Mouse (Mus musculus): ENCODE measurements at regions not wholly inside any gene's neighbourhood (a gene's known extent, or its start where the extent isn't known, plus 50 kb on each side); places are given as distances from the start of the nearest gene placed in this dataset.

DNA sequence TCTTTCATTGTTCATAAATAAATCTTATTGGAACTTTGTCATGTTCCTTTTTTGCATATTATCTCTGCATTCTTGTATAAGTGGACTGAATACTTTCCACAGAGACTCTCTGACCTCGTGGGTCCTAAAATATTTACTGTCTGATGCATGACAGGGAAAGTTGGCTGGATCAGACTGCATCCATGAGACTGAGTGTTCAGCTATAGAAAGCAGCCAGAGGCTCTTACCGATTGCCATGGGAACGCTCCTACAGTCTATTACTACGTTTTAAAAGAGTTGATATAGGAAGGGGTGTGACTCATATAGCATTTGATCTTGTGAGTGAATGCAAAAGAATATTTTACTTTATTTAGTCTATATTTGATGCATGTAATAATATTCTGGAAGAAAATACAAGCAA, 77.6 kb upstream of the Lgalsl start:
- TF ChIP-seq CTCF (IDR thresholded peaks at IDR 0.05; ENCODE audit: low read depth, low read length) (no peak), POLR2A (IDR thresholded peaks at IDR 0.05; ENCODE audit: borderline replicate concordance, low read depth, low read length) (no peak)
